Mouse (Mus musculus) liver, embryonic 12.5 days (tissue): ENCODE results near the gene Tmem138. TPM values are rescaled to one million over a fixed set of nuclear protein-coding genes. Genes with fewer than 3 reads are reported as not detected.

Experiments
- ATAC-seq: fragments of 200-750 bp; cut with Nextera tagmentation; 2 replicates; pipeline ENCODE4 v1.8.0; 2017; ENCODE audit warnings: moderate number of reproducible peaks, mild to moderate bottlenecking, moderate library complexity
- H3K27ac ChIP-seq: fragments of 300-500 bp; sonication (generic); 2 replicates; pipeline ENCODE4 v1.5.1; 2016; ENCODE audit warnings: mild to moderate bottlenecking
- H3K27me3 ChIP-seq: fragments of 300-500 bp; sonication (generic); replicated peaks from 2 replicates; pipeline ENCODE4 v1.6.1; 2016; ENCODE audit warnings: mild to moderate bottlenecking, moderate library complexity
- H3K36me3 ChIP-seq: fragments of 300-500 bp; sonication (generic); 2 replicates; pipeline ENCODE4 v1.6.1; 2016; ENCODE audit warnings: mild to moderate bottlenecking, moderate library complexity
- H3K4me1 ChIP-seq: fragments of 300-500 bp; sonication (generic); 2 replicates; pipeline ENCODE4 v1.6.1; 2016
- H3K4me2 ChIP-seq: fragments of 300-500 bp; sonication (generic); 2 replicates; pipeline ENCODE4 v1.6.1; 2016; ENCODE audit warnings: mild to moderate bottlenecking, moderate library complexity
- H3K4me3 ChIP-seq: fragments of 300-500 bp; sonication (generic); 2 replicates; pipeline ENCODE4 v1.5.1; 2016; ENCODE audit warnings: mild to moderate bottlenecking, moderate library complexity
- H3K9ac ChIP-seq: fragments of 300-500 bp; sonication (generic); 2 replicates; pipeline ENCODE4 v1.6.1; 2016; ENCODE audit warnings: mild to moderate bottlenecking, moderate library complexity
- H3K9me3 ChIP-seq: fragments of 300-500 bp; sonication (generic); replicated peaks from 2 replicates; pipeline ENCODE4 v1.6.1; 2016; ENCODE audit warnings: mild to moderate bottlenecking, moderate library complexity
- WGBS: fragments of 180-500 bp; shearing (Covaris S2); methylation state at CpG from one replicate; pipeline ENCODE4 v1.1.7; 2016; ENCODE audit not compliant: insufficient replicate concordance; 5-methylcytosine and 5-hydroxymethylcytosine counted together
- polyA plus RNA-seq: library from polyadenylated mRNA; unstranded; fragments of >200 nt; fragmentation: Nextera tagmentation; extraction: Ambion mirVana; gene quantifications from 2 replicates; pipeline ENCODE4 v1.2.1, GENCODE M21; 2016

The Tmem138 gene
- polyA plus RNA-seq, 1 experiment from 2014 or later = 19.4 TPM

GRCm38 (mm10) chr19:10524784-10525105 is 52.4 kb downstream of the Tmem138 start:
- peaks cover 27% of the 10 kb centered on the region for H3K36me3 ChIP-seq
- no peaks in the 10 kb centered on the region for H3K27me3 ChIP-seq
- peak overlapping the region; percentile 95 for H3K9ac ChIP-seq
- H3K4me3 ChIP-seq = peak overlapping the region; percentile 77
- peak overlapping the region; percentile 81 for H3K4me2 ChIP-seq
- H3K4me1 ChIP-seq = peaks cover 62% of the 10 kb centered on the region
- no peak for ATAC-seq
- peak overlapping the region; percentile 99 for H3K27ac ChIP-seq
- WGBS = under 1% methylated on average over 19 of the region's 19 CpGs
- no peaks in the 10 kb centered on the region for H3K9me3 ChIP-seq

- 21% methylated on average over 5 of the region's 5 CpGs for WGBS
- Histone ChIP-seq H3K27ac (peak overlapping the region; percentile 75), H3K4me2 (peak overlapping the region; percentile 81), H3K4me1 (peaks cover 70% of the 10 kb centered on the region), H3K36me3 (peaks cover 21% of the 10 kb centered on the region), H3K27me3 (no peaks in the 10 kb centered on the region), H3K9me3 (no peaks in the 10 kb centered on the region), H3K4me3 (peak overlapping the region; percentile 77), H3K9ac (peak overlapping the region; percentile 95)
- no peak for ATAC-seq
Measured at GRCm38 (mm10) chr19:10523483-10524080, 53.6 kb downstream of the Tmem138 start.

- no peak overlapping the region for H3K4me3 ChIP-seq
- H3K36me3 ChIP-seq = peaks cover 18% of the 10 kb centered on the region
- no peaks in the 10 kb centered on the region for H3K9me3 ChIP-seq
- 0 out of 2 replicates have a peak overlapping the region, but pooled peaks have one; percentile 22 for H3K4me2 ChIP-seq
- no peak overlapping the region for H3K9ac ChIP-seq
- no peaks in the 10 kb centered on the region for H3K27me3 ChIP-seq
- H3K27ac ChIP-seq = no peak overlapping the region
- H3K4me1 ChIP-seq = peaks cover 62% of the 10 kb centered on the region
- WGBS = 66% methylated on average over 1 of the region's 1 CpGs
- no peak for ATAC-seq
Measured at GRCm38 (mm10) chr19:10521926-10522325, 55.2 kb downstream of the Tmem138 start.

Other genes starting within 250 kb of the Tmem138 start
- 0.56 and 0.91 TPM in 2 replicates for gene Syt7, start 188.3 kb downstream of the Tmem138 start, polyA plus RNA-seq
- gene Lrrc10b, start 119.9 kb downstream of the Tmem138 start, polyA plus RNA-seq = 0.06 and 0.12 TPM in 2 replicates
- gene Ppp1r32, start 94.4 kb downstream of the Tmem138 start, polyA plus RNA-seq = not detected in 2 replicates
- 19.6 and 20.5 TPM in 2 replicates for gene Cpsf7, start 52.1 kb downstream of the Tmem138 start, polyA plus RNA-seq
- 38.0 and 40.8 TPM in 2 replicates for gene Sdhaf2, start 51.2 kb downstream of the Tmem138 start, polyA plus RNA-seq
- gene Tmem216, start 21.1 kb downstream of the Tmem138 start, polyA plus RNA-seq = 14.9 and 18.2 TPM in 2 replicates
- gene Cyb561a3, start 190 bp downstream of the Tmem138 start, polyA plus RNA-seq = 12.8 TPM in 2 replicates
- gene Ddb1, start 28.0 kb upstream of the Tmem138 start, polyA plus RNA-seq = 252 and 256 TPM in 2 replicates
- gene Tkfc, start 28.3 kb upstream of the Tmem138 start, polyA plus RNA-seq = 10.1 and 10.2 TPM in 2 replicates
- gene Vwce, start 56.9 kb upstream of the Tmem138 start, polyA plus RNA-seq = 6.2 and 7.6 TPM in 2 replicates
- gene Pga5, start 100.7 kb upstream of the Tmem138 start, polyA plus RNA-seq = 0.08 TPM in 1 of 2 replicates, not detected in the other
- gene Vps37c, start 111.4 kb upstream of the Tmem138 start, polyA plus RNA-seq = 14.5 and 14.8 TPM in 2 replicates
- 0.24 TPM in 1 of 2 replicates, not detected in the other for gene Cd5, start 161.6 kb upstream of the Tmem138 start, polyA plus RNA-seq